Mouse (Mus musculus) intestine, embryonic 16.5 days (tissue): ENCODE measurements around the gene Plcl2. TPM values are rescaled to one million over a fixed set of nuclear protein-coding genes. Genes with fewer than 3 reads are reported as not detected.

Experiments used
- ATAC-seq: fragments of 200-750 bp; cut with Nextera tagmentation; 2 replicates; pipeline ENCODE4 v1.8.0; 2017; ENCODE audit warnings: moderate TSS enrichment, moderate library complexity
- H3K27ac ChIP-seq: fragments of 300-500 bp; sonication (generic); 2 replicates; pipeline ENCODE4 v1.5.1; 2014; ENCODE audit warnings: mild to moderate bottlenecking, low read length
- H3K27me3 ChIP-seq: fragments of 300-500 bp; sonication (generic); replicated peaks from 2 replicates; pipeline ENCODE4 v1.6.1; 2014; ENCODE audit warnings: low read length, control low read depth, mixed read lengths; ENCODE audit not compliant: control insufficient read depth, insufficient read depth
- H3K36me3 ChIP-seq: fragments of 300-500 bp; sonication (generic); 2 replicates; pipeline ENCODE4 v1.6.1; 2014; ENCODE audit warnings: low read length, control low read depth; ENCODE audit not compliant: control insufficient read depth, insufficient read depth
- H3K4me1 ChIP-seq: fragments of 300-500 bp; sonication (generic); 2 replicates; pipeline ENCODE4 v1.6.1; 2014; ENCODE audit warnings: low read length, control low read depth, mixed read lengths; ENCODE audit not compliant: control insufficient read depth, insufficient read depth
- H3K4me2 ChIP-seq: fragments of 300-500 bp; sonication (generic); 2 replicates; pipeline ENCODE4 v1.6.1; 2014; ENCODE audit warnings: low read depth, low read length, control low read depth
- H3K4me3 ChIP-seq: fragments of 300-500 bp; sonication (generic); 2 replicates; pipeline ENCODE4 v1.5.1; 2014; ENCODE audit warnings: mild to moderate bottlenecking, low read length
- H3K9ac ChIP-seq: fragments of 300-500 bp; sonication (generic); 2 replicates; pipeline ENCODE4 v1.6.1; 2014; ENCODE audit warnings: low read depth, low read length
- H3K9me3 ChIP-seq: fragments of 300-500 bp; sonication (generic); 2 replicates; pipeline ENCODE4 v1.6.1; 2016; ENCODE audit warnings: low read length, control low read depth; ENCODE audit not compliant: control insufficient read depth
- WGBS: fragments of 180-500 bp; shearing (Covaris S2); extraction: QIAGEN DNeasy Blood & Tissue Kit; methylation state at CpG from one replicate; pipeline ENCODE4 v1.1.7; 2014; 5-methylcytosine and 5-hydroxymethylcytosine counted together
- polyA plus RNA-seq: library from polyadenylated mRNA; unstranded; fragments of >200 nt; fragmentation: Nextera tagmentation; extraction: Ambion mirVana; gene quantifications from 2 replicates; pipeline ENCODE4 v1.2.1, GENCODE M21; 2015

The Plcl2 gene
- polyA plus RNA-seq, 1 experiment from 2014 or later = 4.0 TPM

GRCm38 (mm10) chr17:50480867-50481266 lies 28.3 kb upstream of the Plcl2 start:
- WGBS = 58% methylated on average over 7 of the region's 7 CpGs
- H3K4me2 ChIP-seq = no peak overlapping the region
- no peaks in the 10 kb centered on the region for H3K9me3 ChIP-seq
- H3K4me1 ChIP-seq = no peaks in the 10 kb centered on the region
- ATAC-seq = no peak
- H3K4me3 ChIP-seq = no peak overlapping the region
- no peak overlapping the region for H3K27ac ChIP-seq
- no peak overlapping the region for H3K9ac ChIP-seq
- no peaks in the 10 kb centered on the region for H3K36me3 ChIP-seq
- H3K27me3 ChIP-seq = no peaks in the 10 kb centered on the region

GRCm38 (mm10) chr17:50483700-50484099 lies 25.5 kb upstream of the Plcl2 start:
- H3K9ac ChIP-seq = no peak overlapping the region
- H3K36me3 ChIP-seq = no peaks in the 10 kb centered on the region
- no peak for ATAC-seq
- H3K9me3 ChIP-seq = no peaks in the 10 kb centered on the region
- no peak overlapping the region for H3K4me2 ChIP-seq
- no peaks in the 10 kb centered on the region for H3K27me3 ChIP-seq
- no peak overlapping the region for H3K4me3 ChIP-seq
- 75% methylated on average over 7 of the region's 7 CpGs for WGBS
- no peaks in the 10 kb centered on the region for H3K4me1 ChIP-seq
- H3K27ac ChIP-seq = no peak overlapping the region

- no peaks in the 10 kb centered on the region for H3K9me3 ChIP-seq
- no peak overlapping the region for H3K4me3 ChIP-seq
- WGBS = 71% methylated on average over 5 of the region's 5 CpGs
- no peaks in the 10 kb centered on the region for H3K4me1 ChIP-seq
- H3K27me3 ChIP-seq = no peaks in the 10 kb centered on the region
- no peak overlapping the region for H3K9ac ChIP-seq
- no peak overlapping the region for H3K4me2 ChIP-seq
- no peaks in the 10 kb centered on the region for H3K36me3 ChIP-seq
- no peak overlapping the region for H3K27ac ChIP-seq
- no peak for ATAC-seq
These were observed 24.2 kb upstream of the Plcl2 start for GRCm38 (mm10) chr17:50484981-50485380.

GRCm38 (mm10) chr17:50487058-50487618 lies 22.1 kb upstream of the Plcl2 start:
- H3K9me3 ChIP-seq = no peaks in the 10 kb centered on the region
- WGBS = 83% methylated on average over 1 of the region's 1 CpGs
- no peak overlapping the region for H3K4me2 ChIP-seq
- no peaks in the 10 kb centered on the region for H3K36me3 ChIP-seq
- no peak overlapping the region for H3K4me3 ChIP-seq
- ATAC-seq = no peak
- no peak overlapping the region for H3K27ac ChIP-seq
- no peaks in the 10 kb centered on the region for H3K27me3 ChIP-seq
- H3K9ac ChIP-seq = no peak overlapping the region
- no peaks in the 10 kb centered on the region for H3K4me1 ChIP-seq

- H3K27ac ChIP-seq = no peak overlapping the region
- no peaks in the 10 kb centered on the region for H3K36me3 ChIP-seq
- no peaks in the 10 kb centered on the region for H3K27me3 ChIP-seq
- no peak for ATAC-seq
- no peak overlapping the region for H3K4me2 ChIP-seq
- WGBS = 74% methylated on average over 3 of the region's 3 CpGs
- H3K4me3 ChIP-seq = no peak overlapping the region
- H3K9ac ChIP-seq = no peak overlapping the region
- no peaks in the 10 kb centered on the region for H3K9me3 ChIP-seq
- H3K4me1 ChIP-seq = no peaks in the 10 kb centered on the region
These were observed 21.5 kb upstream of the Plcl2 start for GRCm38 (mm10) chr17:50487670-50488069.

GRCm38 (mm10) chr17:50488406-50488805 lies 20.8 kb upstream of the Plcl2 start:
- Histone ChIP-seq H3K4me2 (no peak overlapping the region), H3K27me3 (no peaks in the 10 kb centered on the region), H3K27ac (no peak overlapping the region), H3K4me3 (no peak overlapping the region), H3K36me3 (no peaks in the 10 kb centered on the region), H3K9me3 (no peaks in the 10 kb centered on the region), H3K4me1 (no peaks in the 10 kb centered on the region), H3K9ac (no peak overlapping the region)
- no peak for ATAC-seq
- WGBS = 81% methylated on average over 3 of the region's 3 CpGs

GRCm38 (mm10) chr17:50488895-50489294 lies 20.3 kb upstream of the Plcl2 start:
- WGBS = 91% methylated on average over 2 of the region's 2 CpGs
- ATAC-seq = no peak
- Histone ChIP-seq H3K9me3 (no peaks in the 10 kb centered on the region), H3K27ac (no peak overlapping the region), H3K4me3 (no peak overlapping the region), H3K4me2 (no peak overlapping the region), H3K36me3 (no peaks in the 10 kb centered on the region), H3K4me1 (no peaks in the 10 kb centered on the region), H3K9ac (no peak overlapping the region), H3K27me3 (no peaks in the 10 kb centered on the region)

- Histone ChIP-seq H3K4me3 (no peak overlapping the region), H3K4me2 (no peak overlapping the region), H3K9ac (no peak overlapping the region), H3K4me1 (no peaks in the 10 kb centered on the region), H3K9me3 (no peaks in the 10 kb centered on the region), H3K27ac (no peak overlapping the region), H3K27me3 (no peaks in the 10 kb centered on the region), H3K36me3 (no peaks in the 10 kb centered on the region)
- no peak for ATAC-seq
- WGBS = 86% methylated on average over 11 of the region's 11 CpGs
These were observed 18.4 kb upstream of the Plcl2 start for GRCm38 (mm10) chr17:50490644-50491430.

GRCm38 (mm10) chr17:50491496-50491895 lies 17.7 kb upstream of the Plcl2 start:
- no peaks in the 10 kb centered on the region for H3K4me1 ChIP-seq
- WGBS = 90% methylated on average over 3 of the region's 3 CpGs
- H3K9ac ChIP-seq = no peak overlapping the region
- H3K9me3 ChIP-seq = no peaks in the 10 kb centered on the region
- no peak for ATAC-seq
- H3K27ac ChIP-seq = no peak overlapping the region
- H3K36me3 ChIP-seq = no peaks in the 10 kb centered on the region
- no peak overlapping the region for H3K4me3 ChIP-seq
- H3K4me2 ChIP-seq = no peak overlapping the region
- H3K27me3 ChIP-seq = no peaks in the 10 kb centered on the region
